Mouse (Mus musculus) CH12.LX (cell line): Measurements from ENCODE around the gene Meis3.

ENCODE experiments used
- CHD1 ChIP-seq: IDR thresholded peaks from 2 replicates; pipeline ENCODE4 v1.6.1; 2012; ENCODE audit warnings: low read depth, low read length, improper control_type of control experiment, inconsistent platforms
- CTCF ChIP-seq, 2 experiments: IDR thresholded peaks in 1 of 2; conservative IDR thresholded peaks in 1 of 2; 2 replicates each; pipeline ENCODE4 v1.5.1; 2011 to 2012; ENCODE audit warnings: low read depth in 2 of 2, low read length in 2 of 2, improper control_type of control experiment in 1 of 2, inconsistent platforms in 1 of 2, mild to moderate bottlenecking in 1 of 2, moderate library complexity in 1 of 2
- E2F4 ChIP-seq: IDR thresholded peaks from 2 replicates; pipeline ENCODE4 v1.6.1; 2011; ENCODE audit warnings: low read depth, low read length, improper control_type of control experiment; ENCODE audit not compliant: insufficient replicate concordance
- EP300 ChIP-seq: IDR thresholded peaks from 2 replicates; pipeline ENCODE4 v1.6.1; 2011; ENCODE audit warnings: low read length, improper control_type of control experiment
- JUND ChIP-seq: conservative IDR thresholded peaks from 2 replicates; pipeline ENCODE4 v1.6.1; 2011; ENCODE audit warnings: low read depth, low read length, improper control_type of control experiment
- MAFK ChIP-seq: IDR thresholded peaks from 2 replicates; pipeline ENCODE4 v1.6.1; 2011; ENCODE audit warnings: low read length, improper control_type of control experiment; ENCODE audit not compliant: insufficient replicate concordance
- MAX ChIP-seq: IDR thresholded peaks from 2 replicates; pipeline ENCODE4 v1.6.1; 2011; ENCODE audit warnings: low read length, improper control_type of control experiment
- MAZ ChIP-seq: IDR thresholded peaks from 2 replicates; pipeline ENCODE4 v1.6.1; 2012; ENCODE audit warnings: low read depth, mild to moderate bottlenecking, inconsistent platforms, low read length, improper control_type of control experiment, moderate library complexity
- RCOR1 ChIP-seq: conservative IDR thresholded peaks from 2 replicates; pipeline ENCODE4 v1.6.1; 2012; ENCODE audit warnings: low read depth, mild to moderate bottlenecking, inconsistent platforms, low read length, improper control_type of control experiment
- TCF12 ChIP-seq: IDR thresholded peaks from 2 replicates; pipeline ENCODE4 v1.6.1; 2014; ENCODE audit warnings: low read depth, mild to moderate bottlenecking, inconsistent platforms, low read length, improper control_type of control experiment
- UBTF ChIP-seq: IDR thresholded peaks from 2 replicates; pipeline ENCODE4 v1.6.1; 2012; ENCODE audit warnings: low read depth, mild to moderate bottlenecking, inconsistent platforms, low read length, improper control_type of control experiment, moderate library complexity
- USF2 ChIP-seq: conservative IDR thresholded peaks from 2 replicates; pipeline ENCODE4 v1.6.1; 2011; ENCODE audit warnings: low read depth, low read length, improper control_type of control experiment
- ZKSCAN1 ChIP-seq: IDR thresholded peaks from 2 replicates; pipeline ENCODE4 v1.6.1; 2012; ENCODE audit warnings: low read depth, inconsistent platforms, low read length, improper control_type of control experiment, borderline replicate concordance
- ZNF384 ChIP-seq: IDR thresholded peaks from 2 replicates; pipeline ENCODE4 v1.6.1; 2012; ENCODE audit warnings: low read depth, low read length, improper control_type of control experiment, inconsistent platforms

GRCm38 (mm10) chr7:16149241-16149640 is 25.6 kb upstream of the Meis3 start:
- TF ChIP-seq MAZ (no peak), CHD1 (no peak), UBTF (no peak), RCOR1 (no peak), MAX (no peak), JUND (no peak), ZKSCAN1 (no peak), CTCF (conservative IDR thresholded peaks at IDR 0.05 in 1 of 2, IDR thresholded peaks at IDR 0.05 in 1 of 2; ENCODE audit: low read depth in 2 of 2, low read length in 2 of 2) (no peak), USF2 (no peak), ZNF384 (no peak), MAFK (no peak), EP300 (no peak), TCF12 (no peak), E2F4 (no peak)
